Mouse (Mus musculus) olfactory bulb, adult 2 months (tissue): ENCODE results near the gene Grb7.

ENCODE experiments used
- CTCF ChIP-seq: fragments of 200-500 bp; IDR thresholded peaks from 2 replicates; pipeline ENCODE4 v1.5.1; 2012; ENCODE audit warnings: low read depth, mild to moderate bottlenecking, low read length, moderate library complexity; ENCODE audit not compliant: insufficient read depth
- POLR2A ChIP-seq: fragments of 200-500 bp; IDR thresholded peaks from 2 replicates; pipeline ENCODE4 v1.6.1; 2012; ENCODE audit warnings: mild to moderate bottlenecking, low read depth, low read length, moderate library complexity; ENCODE audit not compliant: insufficient read depth

- TF ChIP-seq CTCF = no peak
- no peak for TF ChIP-seq POLR2A
Observed at GRCm38 (mm10) chr11:98456545-98456944, 10.4 kb downstream of the Grb7 start.
